Mouse (Mus musculus) C2C12 (cell line): ENCODE data around the gene Slc47a2.

ENCODE experiments used
- CEBPB ChIP-seq: IDR thresholded peaks from one replicate; pipeline ENCODE4 v1.6.1; 2011; ENCODE audit warnings: low read depth, mild to moderate bottlenecking, control low read depth, moderate library complexity
- CTCF ChIP-seq: IDR thresholded peaks from one replicate; pipeline ENCODE4 v1.5.1; 2011; ENCODE audit not compliant: control insufficient read depth, insufficient read depth, insufficient read length
- MAX ChIP-seq: IDR thresholded peaks from one replicate; pipeline ENCODE4 v1.6.1; 2011; ENCODE audit warnings: mild to moderate bottlenecking, control low read depth
- MYOD1 ChIP-seq: IDR thresholded peaks from one replicate; pipeline ENCODE4 v1.6.1; 2011; ENCODE audit warnings: low read depth; ENCODE audit not compliant: control insufficient read depth, insufficient read length
- MYOG ChIP-seq: IDR thresholded peaks from one replicate; pipeline ENCODE4 v1.6.1; 2011; ENCODE audit not compliant: control insufficient read depth, insufficient read length; ENCODE audit errors: extremely low read depth
- USF1 ChIP-seq: IDR thresholded peaks from one replicate; pipeline ENCODE4 v1.6.1; 2011; ENCODE audit warnings: low read depth, mild to moderate bottlenecking, control low read depth, moderate library complexity

DNA sequence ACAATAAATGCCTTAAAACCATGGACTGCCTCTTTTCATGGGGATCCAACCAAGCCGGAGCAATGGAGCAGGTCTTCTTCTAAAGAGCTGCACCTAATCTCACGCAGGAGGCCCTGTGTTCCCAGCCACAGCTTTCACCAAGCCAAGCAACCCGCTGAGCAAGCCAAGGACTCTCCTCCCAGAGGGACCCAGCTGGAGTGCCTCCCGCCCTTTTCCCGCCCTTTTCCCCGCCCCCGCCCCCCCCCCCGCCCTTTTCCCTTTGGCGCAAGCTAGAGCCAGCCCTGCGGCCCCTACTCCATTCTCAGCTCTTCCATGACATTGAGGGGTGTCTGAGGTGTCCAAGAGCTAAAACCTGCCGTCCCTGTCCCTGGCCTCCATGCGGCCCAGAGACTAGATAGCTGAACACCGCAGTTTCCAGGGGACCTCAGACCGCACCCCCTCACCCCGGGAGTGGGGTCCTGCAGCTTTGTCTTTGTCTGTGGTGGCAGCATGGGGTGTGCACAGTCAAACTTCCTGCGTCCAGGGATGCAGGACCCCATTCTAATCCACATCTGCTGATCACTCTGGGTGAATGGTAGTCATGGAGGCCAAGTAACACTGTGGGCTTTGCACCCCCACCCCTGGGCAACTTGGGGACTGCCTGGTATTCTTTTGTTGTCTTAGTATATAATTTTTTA is 41.8 kb downstream of the Slc47a2 start:
- no peak for TF ChIP-seq MAX
- TF ChIP-seq CTCF, result no peak
- TF ChIP-seq MYOG, result no peak
- TF ChIP-seq USF1, result no peak
- no peak for TF ChIP-seq MYOD1
- TF ChIP-seq CEBPB, result no peak
